Mouse (Mus musculus) liver, embryonic 14.5 days (tissue): ENCODE results near the gene Vegfd.

Experiments used
- CTCF ChIP-seq: IDR thresholded peaks from 2 replicates; pipeline ENCODE4 v1.5.1; 2016; ENCODE audit warnings: antibody characterized with exemption, low read depth, control low read depth
- EP300 ChIP-seq: IDR thresholded peaks from 2 replicates; pipeline ENCODE4 v1.6.1; 2016; ENCODE audit warnings: antibody characterized with exemption, low read depth

DNA sequence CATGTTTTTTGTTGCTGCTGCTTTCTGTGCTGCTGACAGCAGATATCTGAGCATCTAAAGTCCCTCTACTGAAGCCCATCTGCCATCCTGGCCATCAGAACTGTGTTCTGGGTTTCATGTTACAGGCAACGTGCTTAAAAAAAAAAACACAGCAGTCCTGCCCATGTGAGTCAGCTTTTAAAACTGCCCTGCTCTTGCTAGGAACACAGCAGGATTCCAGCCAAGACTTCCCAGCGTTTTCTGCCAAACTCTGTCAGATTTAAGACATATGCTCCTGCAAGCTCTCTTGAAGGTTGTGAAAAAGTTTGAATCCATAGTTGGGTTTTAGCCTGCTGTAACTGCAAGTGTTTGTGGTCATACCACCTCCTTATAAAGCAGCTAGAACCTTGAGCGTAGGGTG, at the start of gene Vegfd:
- TF ChIP-seq CTCF (no peak), EP300 (no peak)
